Mouse (Mus musculus) ovary, postnatal 36 days (tissue): ENCODE data around the gene Pdia3.
"Not testable (repeated sequence)": the region's sequence is repeated elsewhere in the genome, so short reads cannot be mapped to it uniquely, and the experiment has no call there.

Experiments
- DNase-seq: peaks from one replicate; pipeline ENCODE4 v3.0.0; 2022; ENCODE audit warnings: low spot score, mixed read lengths

The Pdia3 gene

GRCm38 (mm10) chr2:121443068-121443349 is 29.4 kb downstream of the Pdia3 start:
- DNase-seq: no peak

DNA sequence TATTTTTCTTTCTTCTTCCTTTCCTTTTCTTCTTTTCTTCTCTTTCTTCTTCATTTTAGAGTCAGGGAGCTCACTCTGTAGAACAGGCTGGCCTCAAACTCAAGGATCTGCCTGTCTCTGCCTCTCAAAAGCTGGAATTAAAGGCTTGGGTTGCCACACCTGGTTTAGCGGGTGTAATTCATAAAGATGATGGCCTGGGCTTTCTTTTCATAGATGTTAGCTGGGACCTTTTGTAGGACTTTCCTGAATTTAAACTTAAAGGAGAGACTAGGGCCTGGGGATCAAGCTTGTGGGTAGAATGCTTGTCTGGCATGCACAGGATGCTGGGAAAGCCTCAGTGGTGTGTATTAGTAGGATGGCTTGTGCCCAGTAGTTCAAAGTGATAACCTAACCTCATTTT is 30.6 kb downstream of the Pdia3 start, which contains the start of gene Ell3:
TSS of gene Ell3 (minus strand) at position 101 of the 400 bp plus-strand sequence.
- no peak for DNase-seq

DNA sequence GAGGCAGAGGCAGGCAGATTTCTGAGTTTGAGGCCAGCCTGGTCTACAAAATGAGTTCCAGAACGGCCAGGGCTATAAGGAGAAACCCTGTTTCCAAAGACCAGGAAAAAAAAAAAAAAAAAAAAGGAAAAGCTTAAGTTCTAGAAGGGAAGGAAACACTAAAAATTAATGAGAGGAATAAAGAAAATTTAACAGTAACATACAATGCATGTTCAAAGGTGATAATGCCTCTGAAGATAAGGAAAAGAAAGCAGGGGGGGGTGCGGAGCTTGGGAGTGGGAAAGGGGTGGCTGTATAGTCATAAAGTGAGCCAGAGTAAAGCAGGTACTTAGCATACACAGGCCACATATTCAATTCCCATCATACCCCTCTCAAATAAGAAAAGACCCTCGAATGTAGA is 31.5 kb downstream of the Pdia3 start:
- no peak for DNase-seq

DNA sequence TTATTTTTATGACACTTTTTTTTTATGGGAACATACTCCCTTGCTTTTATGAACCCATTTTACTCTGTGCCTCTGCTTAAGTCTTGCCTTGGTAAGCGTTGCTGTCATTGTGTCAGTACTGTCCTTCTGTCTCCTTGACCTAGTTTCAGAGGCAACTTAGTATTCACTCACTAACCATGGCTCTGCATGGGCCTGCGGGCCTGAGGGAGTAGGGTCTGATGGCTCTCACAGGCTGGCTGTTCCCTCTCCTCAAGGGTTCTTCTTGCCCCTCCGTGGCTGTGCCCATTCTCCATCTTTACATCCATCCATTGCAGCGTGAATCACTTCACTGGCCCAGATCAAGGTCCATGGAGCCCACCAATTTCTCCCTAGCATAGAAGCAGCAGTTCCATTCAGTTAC is 32.9 kb downstream of the Pdia3 start:
- DNase-seq: no peak

GRCm38 (mm10) chr2:121447006-121447405 is 33.4 kb downstream of the Pdia3 start:
- no peak for DNase-seq

DNA sequence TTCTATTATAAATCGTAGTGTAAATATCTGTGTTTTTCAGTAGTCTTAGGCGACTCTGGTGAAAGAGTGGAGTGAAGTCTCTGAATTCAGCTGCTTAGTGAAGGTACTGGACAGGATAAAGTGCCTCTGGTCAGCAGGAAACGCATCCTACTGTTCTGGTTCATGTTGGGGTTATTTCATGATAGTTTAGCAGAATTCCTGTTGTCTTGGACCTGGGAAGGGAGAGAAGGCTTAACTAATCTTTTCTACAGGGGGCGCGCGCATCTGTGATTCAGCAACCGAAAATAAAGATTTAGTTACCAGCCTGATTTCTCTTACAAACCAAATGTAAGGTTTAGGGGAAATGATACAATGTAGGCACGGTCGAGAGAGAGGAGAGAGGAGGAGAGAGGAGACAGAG is 34.6 kb downstream of the Pdia3 start:
- DNase-seq: peak; percentile 26

GRCm38 (mm10) chr2:121448739-121449535 is 35.4 kb downstream of the Pdia3 start, which contains the start of gene Serf2:
Serf2 (plus strand) TSS chr2:121449195.
- DNase-seq: peak; percentile 100

GRCm38 (mm10) chr2:121449545-121450011 is 36.0 kb downstream of the Pdia3 start:
- no peak for DNase-seq

- no peak for DNase-seq
These were observed 36.5 kb downstream of the Pdia3 start for GRCm38 (mm10) chr2:121450093-121450492.

GRCm38 (mm10) chr2:121452361-121452760 is 38.8 kb downstream of the Pdia3 start:
- DNase-seq: no peak

DNA sequence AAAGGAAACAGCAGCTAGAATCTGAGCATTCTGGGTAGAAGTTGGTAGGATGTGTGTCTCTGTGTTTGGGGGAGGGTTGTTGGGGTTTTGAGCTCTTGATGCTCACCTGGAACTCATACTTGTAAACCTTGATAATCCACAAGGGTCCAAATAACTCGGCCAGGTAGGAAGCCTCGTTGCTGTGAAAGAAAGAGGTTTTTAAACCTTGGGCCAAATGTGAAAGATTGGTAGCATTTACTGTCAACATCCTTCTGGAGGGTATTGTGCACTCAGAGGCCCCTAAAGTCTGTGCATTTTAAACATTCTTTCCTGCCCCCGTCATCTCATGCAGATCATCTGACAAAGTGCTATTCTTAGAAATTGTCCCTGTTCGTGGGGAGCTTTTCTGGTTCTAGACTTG is 39.4 kb downstream of the Pdia3 start, which contains the start of gene Hypk:
TSS of gene Hypk (plus strand) at position 301 of the 400 bp plus-strand sequence.
- DNase-seq: no peak

- no peak for DNase-seq
These were observed 40.3 kb downstream of the Pdia3 start for GRCm38 (mm10) chr2:121453917-121454316.

DNA sequence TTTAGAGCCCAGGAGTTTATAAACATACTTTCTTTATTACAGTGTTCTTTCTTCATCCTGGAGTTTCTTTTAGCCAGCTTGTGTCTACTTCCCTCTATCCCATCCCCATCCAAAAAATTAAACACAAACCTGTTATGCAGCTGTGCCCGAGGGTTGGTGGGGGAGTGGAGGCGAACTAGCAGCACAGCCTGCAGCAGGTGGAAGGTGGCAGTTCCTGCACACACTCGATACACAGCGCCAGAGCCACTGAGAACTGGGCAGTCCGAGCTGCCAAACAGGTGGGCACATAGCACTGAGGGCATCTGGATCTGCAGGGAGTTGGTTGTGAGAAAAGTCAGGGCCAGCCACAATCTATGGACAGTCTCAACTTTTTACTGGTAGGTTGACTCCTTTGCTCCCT is 42.0 kb downstream of the Pdia3 start:
- DNase-seq: no peak

DNA sequence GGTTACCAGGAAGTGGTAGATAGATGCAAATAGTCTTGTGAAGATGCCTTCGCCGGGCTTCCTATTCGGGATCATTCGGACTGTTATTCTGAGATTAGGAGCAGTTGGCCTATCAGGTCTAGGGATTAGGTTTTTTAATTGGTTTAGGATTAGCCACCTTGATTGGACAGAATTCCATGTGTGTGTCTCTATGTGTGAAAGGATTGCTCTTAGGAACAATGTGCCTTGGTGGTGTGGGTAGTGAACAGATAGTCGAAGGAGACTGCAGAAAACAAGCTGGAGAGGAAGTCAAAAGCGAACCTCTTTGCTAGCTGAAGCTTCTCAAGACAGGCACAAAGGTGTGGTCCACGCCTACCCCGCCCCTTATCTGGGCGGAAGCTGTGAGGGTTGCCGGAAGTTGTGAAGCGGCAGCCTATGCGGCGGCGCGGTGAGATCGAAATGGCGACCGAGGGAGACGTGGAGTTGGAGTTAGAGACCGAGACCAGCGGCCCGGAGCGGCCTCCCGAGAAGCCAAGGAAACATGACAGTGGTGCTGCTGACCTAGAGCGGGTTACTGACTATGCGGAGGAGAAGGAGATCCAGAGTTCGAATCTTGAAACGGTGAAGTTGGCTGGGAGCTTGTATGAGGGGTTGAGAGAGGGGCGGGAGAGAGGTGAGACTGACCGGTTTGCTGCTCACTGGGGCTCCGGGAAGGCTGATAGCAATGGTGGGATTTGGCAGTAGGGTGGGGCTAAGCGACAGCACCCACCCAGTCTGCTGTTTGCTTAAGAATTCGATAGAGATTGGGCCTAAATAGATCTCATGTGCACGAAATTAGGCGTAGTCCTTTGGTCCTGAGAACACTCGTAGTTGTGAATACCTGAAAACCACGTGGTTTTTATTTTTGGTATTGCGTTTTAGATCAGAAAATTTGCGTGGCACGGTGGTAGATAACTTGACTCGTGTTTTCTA is 43.4 kb downstream of the Pdia3 start, which contains the start of gene Serinc4:
TSS of gene Serinc4 (minus strand) at position 90 of the 951 bp plus-strand sequence.
- peak; percentile 81 for DNase-seq

DNA sequence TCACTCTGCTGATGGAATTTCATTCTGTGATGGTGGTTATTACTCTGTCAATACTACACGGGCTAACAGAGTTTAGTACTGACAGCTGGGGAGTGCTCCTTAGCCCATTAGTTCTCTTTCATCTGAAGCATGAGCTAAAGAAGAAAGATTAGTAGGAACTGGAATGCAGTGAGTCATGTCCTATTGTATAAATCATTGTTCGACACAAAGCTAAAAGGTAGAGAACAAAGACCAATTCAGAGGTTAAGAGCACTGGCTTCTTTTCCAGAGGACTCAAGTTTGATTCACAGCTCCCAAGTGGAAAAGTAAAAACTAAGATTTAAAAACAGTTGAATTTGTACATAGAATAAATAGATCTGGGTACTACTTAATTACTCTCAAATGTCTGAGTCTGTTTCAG is 46.5 kb downstream of the Pdia3 start:
- DNase-seq: no peak

DNA sequence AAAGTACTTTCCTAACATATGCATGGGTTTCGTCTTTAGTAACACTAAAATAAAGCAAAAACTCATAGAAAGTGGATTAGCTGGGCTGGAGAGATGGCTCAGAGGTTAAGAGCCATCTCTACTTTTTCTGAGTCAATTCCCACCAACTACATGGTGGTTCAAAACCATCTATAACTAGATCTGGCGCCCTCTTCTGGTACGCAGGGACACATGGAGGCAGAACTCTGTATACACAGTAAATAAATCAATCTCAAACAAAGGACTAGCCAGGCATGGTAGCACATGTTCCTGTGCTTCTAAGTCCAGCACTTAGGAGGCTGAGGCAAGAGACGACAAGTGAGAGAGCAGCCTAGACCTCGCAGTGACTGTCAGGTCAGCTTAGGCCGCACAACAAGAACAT is 55.4 kb downstream of the Pdia3 start:
- not testable (repeated sequence) for DNase-seq

GRCm38 (mm10) chr2:121472783-121473182 is 59.2 kb downstream of the Pdia3 start:
- DNase-seq: not testable (repeated sequence)

DNA sequence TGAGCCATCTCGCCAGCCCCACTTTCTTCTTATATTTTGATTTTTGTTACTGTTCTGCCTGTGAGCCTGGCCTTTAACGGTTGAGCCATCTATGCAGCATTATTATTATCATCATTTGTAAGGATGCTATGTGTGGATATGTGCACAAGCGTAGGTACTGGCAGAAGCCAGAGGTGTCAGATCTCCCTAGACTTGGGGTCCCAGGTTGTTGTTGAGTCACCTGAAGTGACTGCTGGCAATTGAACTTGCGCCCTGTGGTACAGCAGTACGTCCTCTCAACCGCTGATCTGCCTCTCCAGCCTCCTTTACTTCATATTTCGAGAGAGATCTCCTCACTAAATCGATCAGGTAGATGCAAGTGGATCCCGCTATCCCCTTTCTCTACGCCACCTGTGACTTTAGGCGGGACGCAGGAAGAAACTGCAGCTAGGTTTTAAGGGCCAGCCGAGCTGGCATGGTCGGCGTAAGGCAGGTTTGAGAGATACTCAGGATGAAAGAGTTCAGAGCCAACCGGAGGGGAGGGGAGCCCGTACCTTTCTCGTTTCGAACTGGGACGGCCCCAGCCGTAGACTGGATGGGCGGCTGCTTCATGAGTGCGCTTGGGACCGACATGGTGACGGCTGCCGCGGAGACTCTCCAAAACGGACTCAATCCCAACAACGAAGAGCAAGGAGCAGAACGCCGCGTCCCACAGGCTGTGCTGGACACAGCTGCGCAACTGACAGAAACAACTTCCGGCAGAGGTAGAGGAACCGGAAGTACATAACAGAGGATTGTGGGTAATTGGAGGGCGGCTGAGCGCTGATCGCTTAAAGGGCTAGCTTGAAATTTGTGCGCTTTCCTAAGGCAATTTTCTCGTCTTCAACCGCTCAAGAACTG is 60.0 kb downstream of the Pdia3 start, which contains the start of gene Mfap1b:
TSS of gene Mfap1b (minus strand) at position 767 of the 879 bp plus-strand sequence.
- peak; percentile 68 for DNase-seq

DNA sequence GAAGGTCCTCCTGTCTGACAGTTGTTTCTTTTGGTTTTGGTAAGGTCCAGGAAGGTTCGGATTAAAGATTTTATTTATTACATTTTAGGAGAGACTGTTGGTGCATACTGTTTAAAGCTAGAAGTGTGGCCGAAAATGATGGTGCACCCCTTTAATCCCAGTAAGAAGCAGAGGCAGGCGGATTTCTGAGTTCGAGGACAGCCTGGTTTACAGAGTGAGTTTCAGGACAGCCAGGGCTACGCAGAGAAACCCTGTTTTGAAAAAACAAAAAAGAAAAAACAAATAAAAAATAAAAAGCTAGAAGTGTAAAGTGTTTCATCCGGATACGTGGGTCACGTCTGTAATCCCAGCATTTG is 60.6 kb downstream of the Pdia3 start:
- no peak for DNase-seq

DNA sequence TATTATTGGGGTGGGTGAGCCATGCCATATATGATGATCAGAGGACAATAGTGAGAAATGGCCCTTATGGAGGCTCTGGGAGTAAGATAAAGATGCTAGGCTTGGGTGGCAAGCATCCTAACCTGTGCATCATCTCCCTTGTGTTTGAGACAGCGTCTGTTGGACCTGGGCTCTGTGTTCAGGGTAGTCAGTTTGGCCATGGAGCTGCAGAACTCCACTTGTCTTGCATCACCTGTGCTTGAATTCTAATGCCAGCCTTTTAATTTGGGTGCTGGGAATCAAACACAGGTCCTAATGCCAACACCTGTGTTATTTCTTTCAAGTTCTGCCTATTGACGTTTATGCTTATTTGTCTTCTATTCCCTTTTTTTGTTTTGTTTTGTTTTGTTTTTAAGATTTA is 61.7 kb downstream of the Pdia3 start:
- DNase-seq: not testable (repeated sequence)

GRCm38 (mm10) chr2:121477491-121478266 is 64.1 kb downstream of the Pdia3 start:
- no peak for DNase-seq
